Mouse (Mus musculus) heart, adult 2 months (tissue): ENCODE data around the gene Cd80.

Source experiments
- CTCF ChIP-seq: fragments of 200-600 bp; IDR thresholded peaks from 2 replicates; pipeline ENCODE4 v1.8.1; 2022; ENCODE audit warnings: antibody characterized with exemption, mild to moderate bottlenecking, moderate library complexity
- EP300 ChIP-seq: fragments of 200-500 bp; IDR thresholded peaks from 2 replicates; pipeline ENCODE4 v1.6.1; 2011; ENCODE audit warnings: low read depth, low read length, control low read depth; ENCODE audit not compliant: insufficient read depth
- POLR2A ChIP-seq: fragments of 200-500 bp; IDR thresholded peaks from 2 replicates; pipeline ENCODE4 v1.6.1; 2011; ENCODE audit warnings: mild to moderate bottlenecking, low read depth, low read length, control low read depth; ENCODE audit not compliant: insufficient read depth

GRCm38 (mm10) chr16:38450707-38451106 is 4.7 kb upstream of the Cd80 start:
- no peak for TF ChIP-seq CTCF
- no peak for TF ChIP-seq POLR2A
- no peak for TF ChIP-seq EP300
